Mouse (Mus musculus): ENCODE results near the gene Man2a2.

DNA sequence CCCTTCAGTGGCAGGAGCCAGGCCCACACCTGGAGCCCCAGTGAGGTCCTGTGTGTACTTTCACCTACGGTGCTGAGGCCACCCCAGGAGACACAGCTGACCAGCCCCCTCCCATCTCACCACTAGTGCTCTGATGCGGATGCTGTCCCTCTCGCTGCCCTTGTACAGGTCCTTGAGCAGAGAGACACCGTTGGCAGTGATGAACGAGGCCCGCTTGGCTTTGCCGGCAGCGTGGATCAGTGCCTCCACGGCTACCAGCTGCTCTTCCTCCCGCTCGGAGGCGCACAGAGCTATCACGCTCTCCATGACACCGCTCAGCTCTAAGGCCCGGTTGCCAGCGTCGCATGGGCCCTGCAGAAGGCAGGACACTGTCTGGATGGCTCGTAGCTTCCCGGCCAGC lies 39.7 kb downstream of the Man2a2 start:
- TF ChIP-seq CTCF (IDR thresholded peaks at IDR 0.05; ENCODE audit: borderline replicate concordance, insufficient read depth, low read depth, low read length) (no peak), POLR2A (IDR thresholded peaks at IDR 0.05; ENCODE audit: borderline replicate concordance, insufficient read depth, low read length) (no peak)

Data from cerebellum, adult 2 months (tissue).